12 mouse cellular contexts compared by ENCODE assay signal in genomic region chr2:72499782-72500411, GRCm38 (mm10). TPM values are rescaled to one million over a fixed set of nuclear protein-coding genes. Genes with fewer than 3 reads are reported as not detected.
DNase-seq lines count a peak whose midpoint lies in the region; ATAC-seq and TF ChIP-seq lines count a peak whose summit lies in the region.
"Had no signal": no experiment of that assay in that cellular context is flagged by ENCODE, and none has a peak within 500 bp of the region (broad histone marks: within the 10 kb centered on the region; RNA-seq: fewer than 3 reads in every experiment).

No protein-coding gene starts in this region.

- no peaks in the 10 kb centered on the region for H3K9me3 ChIP-seq in kidney, embryonic 16.5 days (ENCODE audit: low read length)
- no peaks in the 10 kb centered on the region for H3K9me3 ChIP-seq in forebrain, embryonic 13.5 days (replicated peaks)
- no peaks in the 10 kb centered on the region for H3K9me3 ChIP-seq in limb, embryonic 13.5 days
- H3K9me3 ChIP-seq in neural tube, embryonic 15.5 days (replicated peaks), result no peaks in the 10 kb centered on the region
- H3K9me3 ChIP-seq in liver, postnatal 0 days (ENCODE audit: low read length), result no peaks in the 10 kb centered on the region

- H3K9ac ChIP-seq in kidney, embryonic 16.5 days (replicated peaks; ENCODE audit: low read length), result no peak overlapping the region; the same call in 1 of the 2 replicates
- H3K9ac ChIP-seq in forebrain, embryonic 13.5 days, result no peak overlapping the region
- no peak overlapping the region; the same call in 1 of the 2 replicates for H3K9ac ChIP-seq in limb, embryonic 13.5 days
- no peak overlapping the region for H3K9ac ChIP-seq in neural tube, embryonic 15.5 days (replicated peaks)
- no peak overlapping the region for H3K9ac ChIP-seq in liver, postnatal 0 days (replicated peaks)

- H3K27me3 ChIP-seq in kidney, embryonic 16.5 days (ENCODE audit: insufficient read depth, low read length), result 0 out of 2 replicates have a peak, but pooled peaks cover 9% of the 10 kb centered on the region
- H3K27me3 ChIP-seq in forebrain, embryonic 13.5 days, result peaks cover 20% of the 10 kb centered on the region; the same call in 1 of the 2 replicates
- peaks cover 6% of the 10 kb centered on the region; the same call in 1 of the 2 replicates for H3K27me3 ChIP-seq in limb, embryonic 13.5 days
- H3K27me3 ChIP-seq in neural tube, embryonic 15.5 days (replicated peaks), result peaks cover 18% of the 10 kb centered on the region
- H3K27me3 ChIP-seq in liver, postnatal 0 days (ENCODE audit: insufficient read depth, low read length), result peaks cover 13% of the 10 kb centered on the region; the same call in 1 of the 2 replicates

- no peak for DNase-seq in kidney, postnatal 14 days
- DNase-seq in liver, postnatal 0 days, result no peak
- DNase-seq in gastrocnemius, postnatal 14 days, result no peak
- no peak for DNase-seq in cerebellum, adult 8-10 months
- DNase-seq: cerebellum, adult 18-20 months; heart, postnatal 4 days; layer of hippocampus, adult 9-11 months; lung, adult 18-20 months had no signal

- no peak for TF ChIP-seq CTCF in liver, postnatal 0 days (IDR thresholded peaks at IDR 0.05; ENCODE audit: low read depth)

- H3K4me2 ChIP-seq in kidney, embryonic 16.5 days (replicated peaks; ENCODE audit: low read depth, low read length), result peak overlapping the region; percentile 50
- peak overlapping the region; percentile 56 for H3K4me2 ChIP-seq in forebrain, embryonic 13.5 days
- peak overlapping the region; percentile 66 for H3K4me2 ChIP-seq in limb, embryonic 13.5 days (replicated peaks)
- H3K4me2 ChIP-seq in neural tube, embryonic 15.5 days, result peak overlapping the region; percentile 61
- H3K4me2 ChIP-seq in liver, postnatal 0 days (ENCODE audit: low read depth, low read length), result no peak overlapping the region

- 0 out of 2 replicates have a peak, but pooled peaks have one; percentile 42 for ATAC-seq in kidney, embryonic 16.5 days (ENCODE audit: low FRiP score, low TSS enrichment)
- no peak for ATAC-seq in forebrain, embryonic 13.5 days
- no peak for ATAC-seq in limb, embryonic 13.5 days (ENCODE audit: low FRiP score, low read depth)
- ATAC-seq in neural tube, embryonic 15.5 days (ENCODE audit: low FRiP score), result no peak
- ATAC-seq in liver, postnatal 0 days, result no peak

- intact Hi-C loops in gastrocnemius, postnatal 14 days (cut with DNase I; ENCODE audit: low total_unique reads), result no loop called here

- 26% methylated on average over 8 of the region's 8 CpGs for WGBS in kidney, embryonic 16.5 days
- WGBS in forebrain, embryonic 13.5 days, result 9% methylated on average over 8 of the region's 8 CpGs
- 27% methylated on average over 8 of the region's 8 CpGs for WGBS in limb, embryonic 13.5 days
- WGBS in neural tube, embryonic 15.5 days, result 22% methylated on average over 8 of the region's 8 CpGs
- 40% methylated on average over 8 of the region's 8 CpGs for WGBS in liver, postnatal 0 days (ENCODE audit: insufficient replicate concordance)

- H3K27ac ChIP-seq in kidney, embryonic 16.5 days (ENCODE audit: low read length), result no peak overlapping the region
- H3K27ac ChIP-seq in forebrain, embryonic 13.5 days, result no peak overlapping the region
- H3K27ac ChIP-seq in limb, embryonic 13.5 days, result no peak overlapping the region
- no peak overlapping the region for H3K27ac ChIP-seq in neural tube, embryonic 15.5 days (replicated peaks)
- no peak overlapping the region for H3K27ac ChIP-seq in liver, postnatal 0 days (ENCODE audit: low read depth)

- H3K4me3 ChIP-seq in kidney, embryonic 16.5 days (ENCODE audit: low read length), result no peak overlapping the region
- no peak overlapping the region for H3K4me3 ChIP-seq in forebrain, embryonic 13.5 days
- peak overlapping the region; percentile 32; the same call in 1 of the 2 replicates for H3K4me3 ChIP-seq in limb, embryonic 13.5 days
- H3K4me3 ChIP-seq in neural tube, embryonic 15.5 days (replicated peaks), result no peak overlapping the region
- H3K4me3 ChIP-seq in liver, postnatal 0 days (ENCODE audit: low read depth, low read length), result no peak overlapping the region

- no peak for TF ChIP-seq EP300 in liver, postnatal 0 days (IDR thresholded peaks at IDR 0.05; ENCODE audit: low read depth)

- peaks cover 10% of the 10 kb centered on the region for H3K4me1 ChIP-seq in kidney, embryonic 16.5 days (ENCODE audit: insufficient read depth, low read length)
- H3K4me1 ChIP-seq in forebrain, embryonic 13.5 days, result peaks cover 22% of the 10 kb centered on the region
- peaks cover 11% of the 10 kb centered on the region for H3K4me1 ChIP-seq in limb, embryonic 13.5 days
- H3K4me1 ChIP-seq in neural tube, embryonic 15.5 days, result peaks cover 10% of the 10 kb centered on the region
- no peaks in the 10 kb centered on the region for H3K4me1 ChIP-seq in liver, postnatal 0 days (ENCODE audit: insufficient read depth)

- no peaks in the 10 kb centered on the region for H3K36me3 ChIP-seq in kidney, embryonic 16.5 days (ENCODE audit: insufficient read depth, low read length)
- H3K36me3 ChIP-seq in forebrain, embryonic 13.5 days (ENCODE audit: poor library complexity, severe bottlenecking), result no peaks in the 10 kb centered on the region
- H3K36me3 ChIP-seq in limb, embryonic 13.5 days, result no peaks in the 10 kb centered on the region
- no peaks in the 10 kb centered on the region for H3K36me3 ChIP-seq in neural tube, embryonic 15.5 days
- no peaks in the 10 kb centered on the region for H3K36me3 ChIP-seq in liver, postnatal 0 days (replicated peaks; ENCODE audit: insufficient read depth, low read length)

RNA-seq across cellular contexts. Expression of gene Cdca7, which starts 23.9 kb away (rescaled TPM):
- 159 and 165 TPM in 2 replicates for polyA plus RNA-seq in kidney, embryonic 16.5 days (2015; fragmentation: Nextera tagmentation; extraction: Ambion mirVana)
- 198 and 207 TPM in 2 replicates for polyA plus RNA-seq in forebrain, embryonic 13.5 days (2015; fragmentation: Nextera tagmentation; extraction: Ambion mirVana)
- 173 and 178 TPM in 2 replicates for polyA plus RNA-seq in limb, embryonic 13.5 days (2015; fragmentation: Nextera tagmentation; extraction: Ambion mirVana)
- polyA plus RNA-seq in neural tube, embryonic 15.5 days (2015; fragmentation: Nextera tagmentation; extraction: Ambion mirVana), result 14.0 and 57.1 TPM in 2 replicates
- 26.4 and 31.7 TPM in 2 replicates for polyA plus RNA-seq in liver, postnatal 0 days (2015; fragmentation: Nextera tagmentation; extraction: Ambion mirVana)
- 1 to 10 TPM; 1.0 to 2.4 TPM for total RNA-seq in gastrocnemius, postnatal 14 days (2021)
